Mouse (Mus musculus): Measurements from ENCODE around the gene Gm4133. TPM values are rescaled to one million over a fixed set of nuclear protein-coding genes. Genes with fewer than 3 reads are reported as not detected.
"Not testable (repeated sequence)": the region's sequence is repeated elsewhere in the genome, so short reads cannot be mapped to it uniquely, and the experiment has no call there.

Gm4133 gene
- not detected in 2 replicates for polyA plus RNA-seq (2015; fragmentation: Nextera tagmentation; extraction: Ambion mirVana)

DNA sequence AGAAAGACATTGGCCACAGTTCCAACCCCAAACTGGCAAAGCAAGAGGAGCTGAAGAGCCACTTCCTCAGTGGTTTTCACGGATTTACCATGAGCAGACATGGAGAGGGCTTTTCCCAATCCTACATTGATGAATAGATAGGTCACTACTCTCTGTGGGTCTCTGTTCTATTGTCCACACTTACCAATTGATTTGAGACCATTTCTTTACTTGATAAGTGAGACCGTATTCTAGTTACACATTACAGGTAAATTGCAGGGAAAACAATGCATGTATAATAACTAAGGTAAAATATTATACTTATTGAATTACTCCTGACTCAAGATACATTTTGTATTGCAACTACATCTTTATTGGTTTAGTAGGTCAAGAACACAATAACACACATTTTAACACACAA lies at the start of gene Gm4133:
Gene Gm4133, minus strand, starts transcription at position 101 of the 400 bp plus-strand sequence.
- H3K4me3 ChIP-seq; H3K4me2 ChIP-seq; H3K9me3 ChIP-seq; H3K27ac ChIP-seq; H3K9ac ChIP-seq; H3K27me3 ChIP-seq; H3K4me1 ChIP-seq (replicated peaks); H3K36me3 ChIP-seq; ATAC-seq (ENCODE audit: low FRiP score): not testable (repeated sequence)
- WGBS = no CpG with 5 or more reads among the region's 2 CpGs

DNA sequence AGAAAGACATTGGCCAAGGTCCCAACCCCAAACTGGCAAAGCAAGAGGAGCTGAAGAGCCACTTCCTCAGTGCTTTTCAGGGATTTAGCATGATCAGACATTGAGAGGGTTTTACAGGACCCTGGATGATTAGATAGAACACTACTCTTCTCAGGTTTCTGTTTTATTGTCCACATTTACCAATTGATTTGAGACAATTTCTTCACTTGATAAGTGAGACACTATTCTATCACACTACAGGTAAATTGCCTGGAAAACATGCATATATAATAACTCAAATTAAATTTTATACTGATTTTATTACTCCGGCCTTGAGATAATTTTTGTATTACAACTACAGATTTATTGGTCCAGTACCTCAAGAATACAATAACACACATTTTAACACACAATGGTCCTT lies 41.4 kb upstream of the Gm4133 start, which contains the start of gene Gm5728:
Gene Gm5728, minus strand, starts transcription at position 101 of the 400 bp plus-strand sequence.
- H3K27me3 ChIP-seq; H3K36me3 ChIP-seq; H3K4me1 ChIP-seq (replicated peaks); H3K4me3 ChIP-seq; ATAC-seq (ENCODE audit: low FRiP score); H3K9ac ChIP-seq; H3K27ac ChIP-seq; H3K4me2 ChIP-seq; H3K9me3 ChIP-seq: not testable (repeated sequence)
- no CpG with 5 or more reads among the region's 1 CpGs for WGBS

Other genes starting within 250 kb of the Gm4133 start
- not detected in 2 replicates for gene Vmn1r91, start 234.4 kb downstream of the Gm4133 start, polyA plus RNA-seq (2015; fragmentation: Nextera tagmentation; extraction: Ambion mirVana)
- not detected in 2 replicates for gene Gm16442, start 211.5 kb downstream of the Gm4133 start, polyA plus RNA-seq (2015; fragmentation: Nextera tagmentation; extraction: Ambion mirVana)
- gene Vmn1r93, start 195.0 kb downstream of the Gm4133 start, polyA plus RNA-seq (2015; fragmentation: Nextera tagmentation; extraction: Ambion mirVana) = not detected in 2 replicates
- not detected in 2 replicates for gene Vmn1r94, start 165.7 kb downstream of the Gm4133 start, polyA plus RNA-seq (2015; fragmentation: Nextera tagmentation; extraction: Ambion mirVana)
- not detected in 2 replicates for gene Vmn1r95, start 140.4 kb downstream of the Gm4133 start, polyA plus RNA-seq (2015; fragmentation: Nextera tagmentation; extraction: Ambion mirVana)
- gene Gm6164, start 128.5 kb downstream of the Gm4133 start, polyA plus RNA-seq (2015; fragmentation: Nextera tagmentation; extraction: Ambion mirVana) = not detected in 2 replicates
- gene Gm4498, start 100.2 kb downstream of the Gm4133 start, polyA plus RNA-seq (2015; fragmentation: Nextera tagmentation; extraction: Ambion mirVana) = not detected in 2 replicates
- not detected in 2 replicates for gene Gm5890, start 71.2 kb downstream of the Gm4133 start, polyA plus RNA-seq (2015; fragmentation: Nextera tagmentation; extraction: Ambion mirVana)
- not detected in 2 replicates for gene Gm5728, start 41.3 kb upstream of the Gm4133 start, polyA plus RNA-seq (2015; fragmentation: Nextera tagmentation; extraction: Ambion mirVana)
- gene Vmn1r100, start 83.9 kb upstream of the Gm4133 start, polyA plus RNA-seq (2015; fragmentation: Nextera tagmentation; extraction: Ambion mirVana) = not detected in 2 replicates
- not detected in 2 replicates for gene Vmn1r101, start 108.5 kb upstream of the Gm4133 start, polyA plus RNA-seq (2015; fragmentation: Nextera tagmentation; extraction: Ambion mirVana)
- gene Gm10670, start 140.9 kb upstream of the Gm4133 start, polyA plus RNA-seq (2015; fragmentation: Nextera tagmentation; extraction: Ambion mirVana) = not detected in 2 replicates
- gene Vmn1r103, start 176.5 kb upstream of the Gm4133 start, polyA plus RNA-seq (2015; fragmentation: Nextera tagmentation; extraction: Ambion mirVana) = not detected in 2 replicates
- not detected in 2 replicates for gene Vmn1r104, start 199.8 kb upstream of the Gm4133 start, polyA plus RNA-seq (2015; fragmentation: Nextera tagmentation; extraction: Ambion mirVana)
- gene Gm5726, start 211.7 kb upstream of the Gm4133 start, polyA plus RNA-seq (2015; fragmentation: Nextera tagmentation; extraction: Ambion mirVana) = not detected in 2 replicates
- not detected in 2 replicates for gene Gm4141, start 242.2 kb upstream of the Gm4133 start, polyA plus RNA-seq (2015; fragmentation: Nextera tagmentation; extraction: Ambion mirVana)